Mouse (Mus musculus) heart, postnatal 0 days (tissue): ENCODE data around the gene Kif22. TPM values are rescaled to one million over a fixed set of nuclear protein-coding genes. Genes with fewer than 3 reads are reported as not detected.

Experiments used
- ATAC-seq: fragments of 200-750 bp; cut with Nextera tagmentation; 2 replicates; pipeline ENCODE4 v1.8.0; 2017; ENCODE audit warnings: low read depth, moderate number of reproducible peaks, moderate library complexity; ENCODE audit not compliant: insufficient read depth
- DNase-seq: peaks from one replicate; pipeline ENCODE4 v3.0.0-alpha.2; 2016; ENCODE audit warnings: low spot score
- H3K27ac ChIP-seq: fragments of 300-500 bp; sonication (generic); 2 replicates; pipeline ENCODE4 v1.5.1; 2014; ENCODE audit warnings: low read depth, mild to moderate bottlenecking
- H3K27me3 ChIP-seq: fragments of 300-500 bp; sonication (generic); 2 replicates; pipeline ENCODE4 v1.6.1; 2014; ENCODE audit warnings: low read length, mixed read lengths; ENCODE audit not compliant: control insufficient read depth, insufficient read depth
- H3K36me3 ChIP-seq: fragments of 300-500 bp; sonication (generic); replicated peaks from 2 replicates; pipeline ENCODE4 v1.6.1; 2014; ENCODE audit warnings: low read length, mixed read lengths; ENCODE audit not compliant: control insufficient read depth, insufficient read depth
- H3K4me1 ChIP-seq: fragments of 300-500 bp; sonication (generic); 2 replicates; pipeline ENCODE4 v1.6.1; 2014; ENCODE audit warnings: antibody characterized with exemption; ENCODE audit not compliant: control insufficient read depth, insufficient read depth
- H3K4me2 ChIP-seq: fragments of 300-500 bp; sonication (generic); 2 replicates; pipeline ENCODE4 v1.6.1; 2014; ENCODE audit warnings: low read depth, mild to moderate bottlenecking, low read length, moderate library complexity
- H3K4me3 ChIP-seq: fragments of 300-500 bp; sonication (generic); 2 replicates; pipeline ENCODE4 v1.5.1; 2014; ENCODE audit warnings: low read depth, low read length
- H3K9ac ChIP-seq: fragments of 300-500 bp; sonication (generic); replicated peaks from 2 replicates; pipeline ENCODE4 v1.6.1; 2014; ENCODE audit warnings: low read depth, low read length, mixed read lengths
- H3K9me3 ChIP-seq: fragments of 300-500 bp; sonication (generic); replicated peaks from 2 replicates; pipeline ENCODE4 v1.6.1; 2016; ENCODE audit warnings: low read length; ENCODE audit not compliant: control insufficient read depth
- CTCF ChIP-seq: IDR thresholded peaks from 2 replicates; pipeline ENCODE4 v1.5.1; 2016; ENCODE audit warnings: antibody characterized with exemption, control low read depth, low read depth
- EP300 ChIP-seq: IDR thresholded peaks from 2 replicates; pipeline ENCODE4 v1.6.1; 2016; ENCODE audit warnings: antibody characterized with exemption, low read depth
- WGBS: fragments of 180-500 bp; shearing (Covaris S2); extraction: QIAGEN DNeasy Blood & Tissue Kit; methylation state at CpG from one replicate; pipeline ENCODE4 v1.1.7; 2014; 5-methylcytosine and 5-hydroxymethylcytosine counted together
- polyA plus RNA-seq: library from polyadenylated mRNA; unstranded; fragments of >200 nt; fragmentation: Nextera tagmentation; extraction: Ambion mirVana; gene quantifications from 2 replicates; pipeline ENCODE4 v1.2.1, GENCODE M21; 2015
- total RNA-seq: library from RNA; depleted of rRNA; stranded (reverse); fragments of >200 nt; gene quantifications from 2 replicates; pipeline ENCODE4 v1.2.3, GENCODE M21; 2014; ENCODE audit warnings: low replicate concordance

The Kif22 gene
- total and polyA plus RNA-seq, 2 experiments from 2014 or later, result 22.4 to 43.1 TPM

DNA sequence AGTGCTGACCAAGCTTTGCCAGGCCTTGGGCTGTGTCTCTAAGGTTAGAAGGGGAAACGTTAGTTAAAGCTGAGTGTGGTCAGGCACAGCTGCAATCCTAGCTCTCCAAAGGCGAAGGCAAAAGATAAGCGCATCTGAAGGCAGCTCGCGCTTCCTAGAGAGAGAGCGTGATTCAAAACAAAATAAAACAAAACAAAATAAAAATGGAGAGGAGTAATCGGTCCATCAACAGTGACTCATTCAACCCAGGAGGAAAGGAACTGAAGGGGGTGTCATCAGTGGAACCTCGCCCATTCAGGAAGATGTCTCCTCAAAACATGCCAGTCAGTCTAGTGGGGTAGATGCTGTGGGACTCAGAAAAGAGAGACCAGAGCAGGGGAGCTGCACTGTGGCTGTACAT is 40.0 kb upstream of the Kif22 start:
- Histone ChIP-seq H3K27me3 (no peaks in the 10 kb centered on the region), H3K9ac (no peak overlapping the region), H3K9me3 (no peaks in the 10 kb centered on the region), H3K4me1 (peaks cover 7% of the 10 kb centered on the region; the same call in 1 of the 2 replicates), H3K4me3 (no peak overlapping the region), H3K4me2 (no peak overlapping the region), H3K36me3 (no peaks in the 10 kb centered on the region), H3K27ac (no peak overlapping the region)
- no peak for TF ChIP-seq EP300
- no peak for TF ChIP-seq CTCF
- DNase-seq (no peak), ATAC-seq (no peak)
- WGBS, result 50% methylated on average over 8 of the region's 8 CpGs

DNA sequence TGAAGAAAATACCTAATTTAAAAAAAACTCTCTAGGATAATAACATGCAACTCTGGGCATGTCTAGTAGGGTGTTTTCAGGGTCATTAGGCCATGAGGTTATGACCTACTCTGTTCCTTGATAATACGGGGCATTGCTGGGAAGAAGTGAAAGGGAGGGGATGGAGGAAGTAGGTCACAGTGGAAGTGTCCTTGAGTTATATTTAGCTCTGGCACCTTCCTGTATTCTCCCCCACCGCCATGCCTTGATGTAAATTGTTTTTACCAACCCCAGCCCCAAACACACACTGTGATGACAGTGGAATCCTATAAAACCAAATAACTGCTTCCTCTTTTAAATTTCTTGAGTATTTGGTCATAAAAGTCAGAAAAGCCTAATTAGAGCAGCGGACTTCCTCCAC is 37.8 kb upstream of the Kif22 start:
- Histone ChIP-seq H3K4me2 (no peak overlapping the region), H3K27me3 (no peaks in the 10 kb centered on the region), H3K4me1 (peaks cover 7% of the 10 kb centered on the region; the same call in 1 of the 2 replicates), H3K36me3 (no peaks in the 10 kb centered on the region), H3K27ac (no peak overlapping the region), H3K4me3 (no peak overlapping the region), H3K9ac (no peak overlapping the region), H3K9me3 (no peaks in the 10 kb centered on the region)
- no peak for DNase-seq
- TF ChIP-seq EP300, result no peak
- no peak for TF ChIP-seq CTCF
- ATAC-seq, result no peak
- WGBS, result 38% methylated on average over 3 of the region's 3 CpGs

DNA sequence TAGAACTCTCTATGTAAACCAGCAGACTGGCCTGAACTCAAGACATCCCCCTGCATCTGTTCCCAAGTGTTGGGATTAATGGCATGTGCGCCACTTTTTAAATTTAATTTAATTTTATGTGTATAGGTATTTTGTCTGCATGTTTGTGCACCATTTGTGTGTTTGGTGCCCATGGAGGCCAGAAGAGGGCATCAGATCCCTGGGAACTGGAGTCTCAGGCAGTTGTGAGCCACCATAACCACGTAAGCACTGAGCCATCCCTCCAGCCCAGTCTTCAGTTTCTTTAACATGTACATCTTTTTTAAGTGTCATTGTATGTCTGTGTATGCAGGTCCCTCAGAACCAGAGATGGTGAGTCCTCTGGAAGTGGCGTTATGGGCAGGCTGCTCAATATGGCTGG is 35.4 kb upstream of the Kif22 start:
- peaks cover 7% of the 10 kb centered on the region; the same call in 1 of the 2 replicates for H3K4me1 ChIP-seq
- DNase-seq (no peak), ATAC-seq (no peak)
- H3K27ac ChIP-seq, result no peak overlapping the region
- no peak overlapping the region for H3K4me3 ChIP-seq
- WGBS, result 80% methylated on average over 3 of the region's 3 CpGs
- no peak overlapping the region for H3K4me2 ChIP-seq
- no peaks in the 10 kb centered on the region for H3K36me3 ChIP-seq
- no peaks in the 10 kb centered on the region for H3K27me3 ChIP-seq
- no peaks in the 10 kb centered on the region for H3K9me3 ChIP-seq
- H3K9ac ChIP-seq, result no peak overlapping the region
- TF ChIP-seq EP300, result no peak
- TF ChIP-seq CTCF, result no peak

- Histone ChIP-seq H3K36me3 (no peaks in the 10 kb centered on the region), H3K4me3 (no peak overlapping the region), H3K4me2 (no peak overlapping the region), H3K9ac (no peak overlapping the region), H3K9me3 (no peaks in the 10 kb centered on the region), H3K4me1 (peaks cover 7% of the 10 kb centered on the region; the same call in 1 of the 2 replicates), H3K27me3 (no peaks in the 10 kb centered on the region), H3K27ac (no peak overlapping the region)
- ATAC-seq, result no peak
- WGBS, result 70% methylated on average over 5 of the region's 5 CpGs
- no peak for DNase-seq
- no peak for TF ChIP-seq EP300
- no peak for TF ChIP-seq CTCF
These were observed 33.9 kb upstream of the Kif22 start for GRCm38 (mm10) chr7:127076188-127076587.

GRCm38 (mm10) chr7:127073221-127073620 is 30.9 kb upstream of the Kif22 start:
- Histone ChIP-seq H3K9ac (no peak overlapping the region), H3K27ac (no peak overlapping the region), H3K4me3 (no peak overlapping the region), H3K9me3 (no peaks in the 10 kb centered on the region), H3K36me3 (no peaks in the 10 kb centered on the region), H3K4me1 (no peaks in the 10 kb centered on the region), H3K4me2 (no peak overlapping the region), H3K27me3 (no peaks in the 10 kb centered on the region)
- TF ChIP-seq EP300, result no peak
- no peak for TF ChIP-seq CTCF
- 71% methylated on average over 4 of the region's 4 CpGs for WGBS
- DNase-seq (no peak), ATAC-seq (no peak)

GRCm38 (mm10) chr7:127070871-127071413 is 28.7 kb upstream of the Kif22 start:
- H3K27ac ChIP-seq, result no peak overlapping the region
- no peaks in the 10 kb centered on the region for H3K9me3 ChIP-seq
- ATAC-seq (no peak), DNase-seq (no peak)
- H3K27me3 ChIP-seq, result no peaks in the 10 kb centered on the region
- no peak overlapping the region for H3K4me2 ChIP-seq
- H3K36me3 ChIP-seq, result no peaks in the 10 kb centered on the region
- WGBS, result 71% methylated on average over 4 of the region's 4 CpGs
- no peak overlapping the region for H3K4me3 ChIP-seq
- no peaks in the 10 kb centered on the region for H3K4me1 ChIP-seq
- H3K9ac ChIP-seq, result no peak overlapping the region
- TF ChIP-seq EP300 (no peak), CTCF (no peak)
